Mouse (Mus musculus) mature B cell (primary cell): ENCODE measurements around the gene Neurog3.

Source experiments
- in situ Hi-C: fragments of 300-500 bp; cut with MboI; formaldehyde crosslinking; loops from 2 replicates; pipeline ENCODE4 v1.14.3; 2019

The Neurog3 gene

DNA sequence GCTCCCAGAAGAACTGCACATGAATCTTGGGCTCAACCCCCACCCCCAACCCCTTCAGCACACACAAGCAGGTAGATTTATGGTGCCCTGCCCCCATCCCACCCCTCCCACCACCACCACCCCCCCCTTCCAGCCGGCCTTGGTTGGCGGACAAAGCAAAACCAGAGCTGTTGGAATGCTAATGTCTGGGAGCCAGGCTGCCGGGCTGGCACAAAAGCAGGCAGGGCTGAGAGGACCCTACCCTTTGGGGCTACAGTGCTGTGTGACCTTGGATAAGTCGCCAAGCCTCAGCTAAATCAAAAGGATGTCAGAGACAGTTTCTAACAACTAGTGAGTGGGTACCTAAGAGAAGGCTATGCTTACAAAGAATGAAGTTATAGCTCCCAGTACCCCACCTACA is 4.3 kb downstream of the Neurog3 start:
- in situ Hi-C loops, result no loop called here

DNA sequence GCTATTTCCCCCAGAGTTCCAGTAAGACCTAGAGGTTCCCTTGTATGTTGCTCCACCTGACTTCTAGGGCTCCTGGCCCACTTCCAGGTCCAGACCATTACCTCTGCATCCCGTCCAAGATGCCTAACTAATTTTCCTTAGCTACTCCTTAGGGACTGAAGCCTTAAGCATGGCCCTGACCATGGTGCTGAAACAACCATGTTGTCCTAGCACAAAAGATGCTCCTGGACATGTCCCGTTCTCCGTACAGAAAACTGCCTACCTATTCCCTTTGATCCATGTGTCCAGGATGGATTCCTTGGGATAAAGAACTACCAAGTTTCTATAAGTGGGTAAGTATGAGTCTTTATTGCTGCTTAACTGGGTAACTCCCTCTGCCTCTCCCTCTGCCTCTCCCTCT is 5.2 kb downstream of the Neurog3 start:
- in situ Hi-C loops, result no loop called here

DNA sequence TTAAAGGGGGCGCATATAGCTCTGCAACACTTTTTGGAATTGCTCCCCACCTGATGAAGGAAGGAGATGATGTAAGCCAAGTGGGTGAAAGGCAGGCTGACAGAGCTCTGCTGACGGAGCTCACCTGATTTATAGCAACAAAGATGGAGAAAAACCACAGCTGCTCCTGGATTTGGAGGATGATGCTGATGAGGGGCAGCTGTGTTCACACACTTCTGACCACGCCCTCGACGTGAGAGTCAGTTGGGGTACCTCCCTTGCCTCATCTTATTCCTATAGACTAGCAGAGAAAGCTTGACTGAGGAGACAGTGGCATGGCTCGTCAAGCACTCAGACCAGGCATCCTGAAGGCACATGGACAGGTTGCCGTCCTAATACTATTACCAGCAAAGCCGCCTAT is 10.9 kb downstream of the Neurog3 start, which contains the start of gene Fam241b:
TSS of gene Fam241b (minus strand) at position 101 of the 400 bp plus-strand sequence.
- in situ Hi-C loops, result no loop called here

DNA sequence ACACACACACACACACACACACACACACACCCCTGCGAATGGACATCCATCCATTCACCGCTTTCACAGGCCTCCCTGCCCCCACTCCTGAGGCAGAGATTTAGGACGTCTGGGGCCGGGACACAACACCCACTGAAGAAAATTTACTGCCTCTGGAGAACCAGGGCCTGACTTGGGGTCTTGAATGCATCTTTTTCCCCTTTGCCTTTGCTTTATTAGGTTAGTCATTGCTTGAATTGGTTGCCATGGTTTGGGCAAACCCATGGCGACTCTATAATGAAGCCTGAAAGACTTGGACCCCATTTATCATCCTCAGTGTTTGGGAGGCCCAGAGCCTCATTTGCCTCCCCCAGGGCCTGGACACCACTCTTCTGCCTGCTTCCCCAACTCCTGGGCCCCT is 13.1 kb downstream of the Neurog3 start:
- in situ Hi-C loops, result no loop called here

DNA sequence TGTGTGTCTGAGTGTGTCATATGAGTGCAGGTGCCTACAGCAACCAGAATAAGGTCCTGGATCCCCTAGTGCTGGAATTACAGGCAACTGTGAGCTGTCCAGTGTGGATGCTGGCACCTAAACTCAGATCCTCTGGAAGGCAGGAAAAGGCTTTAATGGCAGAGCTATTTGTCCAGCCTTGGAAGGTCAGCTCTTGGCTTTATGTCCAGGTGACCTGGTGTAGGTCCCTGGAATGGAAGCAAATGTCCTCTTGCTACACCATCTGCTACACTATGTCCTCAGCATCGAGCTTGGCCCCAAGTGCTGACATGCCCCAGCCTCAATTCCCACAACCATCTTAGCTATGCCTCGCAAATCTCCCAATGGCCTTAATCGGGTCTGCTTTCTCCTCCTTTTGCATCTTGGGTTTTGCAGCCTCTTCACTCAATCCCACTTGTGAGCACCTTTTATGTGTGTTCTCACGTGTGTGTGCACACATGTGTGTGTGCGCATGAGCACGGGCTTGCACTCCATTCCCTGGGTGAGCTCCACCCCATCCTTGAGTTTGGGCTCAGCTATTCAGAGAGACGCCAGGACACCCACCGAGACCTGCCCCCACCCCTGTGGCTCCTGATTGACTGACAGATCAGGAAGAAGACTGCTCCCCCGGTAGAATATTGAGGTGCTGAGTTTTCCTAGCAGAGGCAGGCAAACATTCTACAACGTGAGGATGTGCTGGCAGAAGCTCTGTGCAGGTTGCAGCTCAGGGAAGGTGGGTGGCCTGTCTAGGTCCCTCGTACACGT is 14.8 kb downstream of the Neurog3 start:
- in situ Hi-C loops, result no loop called here

DNA sequence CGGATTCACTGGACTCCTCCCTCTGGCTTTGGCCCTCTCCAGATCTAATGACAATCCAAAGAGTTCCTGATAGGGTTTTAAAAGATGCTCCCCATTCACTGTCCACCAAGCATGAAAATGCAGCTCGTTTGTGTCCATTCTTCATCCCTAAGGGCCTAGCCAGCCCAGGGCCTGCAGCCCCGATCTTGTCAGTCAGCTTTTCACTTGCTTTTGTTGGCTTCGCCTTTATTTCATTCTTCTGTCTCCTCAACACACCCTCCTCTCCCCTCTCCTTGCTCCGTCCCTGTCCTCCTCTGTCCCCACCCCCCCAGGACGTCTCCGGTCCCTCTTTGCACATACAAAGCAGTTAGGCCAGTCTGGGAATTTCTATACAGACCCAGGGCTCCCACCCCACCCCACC is 17.0 kb downstream of the Neurog3 start:
- in situ Hi-C loops, result no loop called here

DNA sequence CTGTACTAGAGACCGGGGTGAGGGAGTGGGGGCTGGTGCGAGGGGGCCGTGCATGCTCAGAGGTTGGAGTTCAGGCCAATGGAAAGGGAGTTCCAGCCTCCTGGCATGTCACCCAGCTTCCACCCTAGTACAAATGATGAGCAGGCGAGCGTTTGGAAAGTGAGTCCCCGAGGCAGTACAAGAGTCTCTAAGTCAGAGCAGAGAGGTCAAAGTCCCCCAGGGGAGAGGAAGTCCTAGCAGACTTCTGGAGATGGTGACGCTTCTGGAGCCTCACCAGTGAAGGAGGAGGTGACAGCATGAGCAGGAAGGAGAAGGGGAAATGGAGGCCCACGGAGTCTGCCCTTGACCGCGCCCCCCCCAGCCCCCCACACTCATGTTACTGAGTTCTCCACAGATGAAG is 29.5 kb downstream of the Neurog3 start:
- in situ Hi-C loops, result no loop called here

DNA sequence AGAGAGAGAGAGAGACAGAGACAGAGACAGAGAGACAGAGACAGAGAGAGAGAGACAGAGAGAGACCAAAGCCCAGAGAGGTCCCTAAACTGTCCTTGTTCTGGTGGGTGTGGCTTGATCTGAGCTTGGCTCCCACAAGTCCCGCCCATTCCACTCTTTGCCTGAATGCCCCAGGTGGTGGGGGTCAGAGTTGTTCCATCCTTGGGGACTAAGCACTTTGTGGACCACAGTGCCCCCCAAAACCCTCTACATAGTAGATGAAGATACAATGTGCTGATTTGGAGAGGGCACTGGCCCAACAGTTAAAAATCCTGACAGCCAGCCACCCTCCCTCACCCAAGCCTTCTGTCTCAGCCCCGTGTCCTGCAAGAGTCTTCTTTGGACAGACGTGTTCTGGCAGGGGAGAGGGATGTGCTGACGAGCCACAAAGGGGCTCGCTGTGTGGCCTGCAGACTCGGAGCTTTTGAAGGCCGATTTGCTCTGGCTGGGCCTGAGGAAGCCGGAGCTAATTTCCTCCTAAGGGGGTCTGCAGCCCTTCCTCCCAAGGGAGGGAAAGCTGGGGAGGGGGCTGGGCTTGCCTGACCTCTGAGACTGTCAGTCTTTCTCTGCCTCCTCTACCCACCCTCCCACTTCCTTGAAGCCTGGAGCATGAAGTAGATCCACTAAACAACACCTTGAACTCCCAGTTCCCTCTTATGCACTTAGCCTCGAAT is 40.1 kb downstream of the Neurog3 start:
- in situ Hi-C loops, result no loop called here

DNA sequence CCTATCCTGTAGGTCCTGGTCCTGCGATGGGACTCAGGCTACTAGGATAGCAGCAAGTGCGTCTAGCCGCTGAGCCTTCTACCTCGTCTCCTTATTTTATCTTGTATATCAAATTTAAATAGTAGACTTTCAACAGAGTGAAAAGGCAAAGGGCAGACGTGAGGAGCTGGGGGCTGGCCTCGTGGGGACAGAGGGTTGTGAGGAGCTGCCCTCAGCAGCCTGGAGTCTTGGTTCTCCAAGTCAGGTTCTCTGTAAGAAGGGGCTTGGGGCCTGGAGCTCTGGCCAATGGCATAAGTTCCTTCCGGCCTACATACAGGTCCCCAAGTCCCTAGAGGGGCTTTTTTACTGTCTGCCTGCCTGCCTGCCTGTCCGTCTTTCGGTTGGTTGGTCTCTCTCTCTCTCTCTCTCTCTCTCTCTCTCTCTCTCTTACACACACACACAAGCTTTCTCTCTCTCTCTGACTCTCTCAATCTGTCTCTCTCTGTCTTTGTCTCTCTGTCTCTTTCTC is 41.1 kb downstream of the Neurog3 start:
- in situ Hi-C loops, result no loop called here

DNA sequence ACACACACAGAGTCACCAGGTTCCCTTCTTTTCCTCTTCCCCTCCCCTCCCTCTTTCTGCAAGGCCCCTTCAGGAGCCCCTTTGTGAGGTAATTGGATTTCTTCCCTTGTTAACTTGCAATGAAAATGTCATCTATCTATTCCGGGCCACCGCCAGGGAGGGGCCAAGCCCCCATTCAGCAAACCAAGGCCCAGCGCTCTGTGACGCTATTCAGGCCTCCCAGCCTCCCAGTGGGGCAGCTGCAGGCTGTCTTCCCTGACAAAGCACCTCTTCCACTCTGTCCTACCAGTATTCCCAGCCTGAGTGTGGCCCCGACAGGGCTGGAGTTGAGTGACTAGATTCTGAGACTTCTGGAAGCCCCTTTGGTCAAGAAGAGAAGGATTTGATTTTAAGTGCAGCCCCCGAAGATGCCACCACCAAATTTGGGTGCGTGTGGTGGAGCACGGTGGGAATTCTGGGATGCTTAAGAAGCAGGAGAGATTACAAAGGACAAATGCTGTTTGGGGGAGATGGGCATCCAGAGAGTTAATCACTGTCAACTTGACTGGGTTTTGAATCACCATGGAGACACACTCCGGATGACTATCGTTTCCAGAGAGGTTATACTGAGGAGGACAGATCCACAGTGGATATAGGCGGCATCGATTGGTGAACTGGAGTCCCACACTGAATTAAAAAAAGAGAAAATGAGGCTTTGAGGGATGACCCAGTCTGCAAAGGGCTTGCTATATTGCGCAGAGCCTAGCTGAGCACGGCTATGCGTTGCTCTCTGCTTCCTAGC is 41.8 kb downstream of the Neurog3 start:
- in situ Hi-C loops, result no loop called here

DNA sequence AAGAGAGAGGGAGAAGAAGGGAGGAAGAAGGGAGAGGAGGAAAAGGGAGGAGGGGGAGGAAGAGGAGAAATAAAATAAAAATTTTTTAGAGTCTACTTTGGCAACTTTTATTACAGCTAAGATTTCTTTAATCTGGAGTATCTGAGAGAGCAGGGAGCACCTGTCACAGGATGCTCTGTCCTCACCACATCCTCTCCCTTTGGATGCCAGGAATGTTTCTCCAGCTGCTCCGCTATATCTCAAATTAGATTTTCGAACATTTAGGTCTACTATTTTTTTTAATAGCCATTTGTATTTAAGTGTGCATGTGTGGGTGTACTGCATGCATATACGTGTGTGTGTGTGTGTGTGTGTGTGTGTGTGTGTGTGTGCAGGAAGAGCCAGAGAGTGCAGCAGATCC is 47.1 kb downstream of the Neurog3 start:
- in situ Hi-C loops, result no loop called here

DNA sequence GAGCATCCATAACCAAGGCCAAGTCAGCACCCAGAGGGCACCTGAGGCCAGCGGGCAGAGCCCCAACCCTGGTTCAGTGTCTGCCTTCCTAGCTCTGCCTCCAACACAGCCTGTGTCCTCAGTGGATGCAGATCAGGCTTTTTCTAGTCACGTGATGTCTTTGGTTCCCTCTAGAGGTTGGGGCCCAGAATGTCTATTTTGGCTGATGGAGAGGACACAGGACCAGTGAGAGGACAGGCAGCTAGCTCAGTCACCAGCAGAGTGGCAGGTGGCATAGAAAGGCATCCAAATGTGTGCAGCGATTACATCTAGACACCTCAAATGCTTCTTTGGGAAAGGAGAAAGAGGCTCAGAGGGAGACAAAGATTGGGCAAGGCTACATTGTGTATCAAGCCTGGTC is 48.8 kb downstream of the Neurog3 start:
- in situ Hi-C loops, result no loop called here

DNA sequence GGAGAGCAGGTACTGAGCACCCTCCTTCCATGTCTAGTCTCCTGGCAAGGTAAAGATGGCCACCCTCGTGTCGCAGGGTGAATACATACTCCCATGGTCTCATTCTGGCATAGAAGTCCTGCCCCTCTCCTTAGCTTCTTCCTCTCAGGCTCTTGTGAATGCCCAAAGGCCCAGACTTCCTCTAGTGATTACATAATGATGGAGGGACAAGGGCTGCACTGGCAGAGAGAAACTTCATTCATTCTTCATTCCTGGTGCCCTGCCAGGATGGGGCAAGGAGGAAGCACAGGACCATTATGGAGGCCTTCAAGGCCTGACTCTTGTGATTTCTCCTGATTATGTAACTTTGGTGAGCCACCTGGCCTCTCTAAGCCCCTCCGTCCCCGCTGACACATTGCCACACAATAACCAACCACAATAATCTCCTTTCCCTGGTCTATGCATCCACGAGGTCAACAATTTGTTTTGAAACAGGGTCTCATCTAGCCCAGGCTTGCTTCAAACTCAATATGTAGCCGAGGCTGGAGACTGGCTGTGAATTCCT is 49.7 kb downstream of the Neurog3 start:
- in situ Hi-C loops, result no loop called here

DNA sequence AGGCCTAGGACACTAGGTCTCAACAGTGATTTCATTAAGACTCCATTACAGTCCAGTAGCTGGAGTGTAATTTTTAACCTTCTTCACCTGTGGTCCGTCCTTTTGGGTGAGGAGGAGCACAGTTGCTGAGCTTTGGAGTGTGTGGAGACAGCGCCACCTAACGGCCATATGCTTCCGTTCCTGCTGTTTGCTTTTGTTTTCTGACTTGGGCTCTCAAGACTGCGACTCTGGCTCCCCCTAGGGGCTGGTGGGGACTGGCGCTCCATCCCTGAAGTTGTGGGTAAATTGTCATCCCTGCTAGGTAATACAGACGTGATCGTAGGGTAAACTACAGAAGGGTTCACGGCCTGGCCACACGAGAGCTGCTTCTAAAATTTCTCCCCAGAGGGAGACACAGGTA is 50.2 kb downstream of the Neurog3 start:
- in situ Hi-C loops, result no loop called here
